Mouse (Mus musculus): ENCODE data around the gene Caln1. TPM values are rescaled to one million over a fixed set of nuclear protein-coding genes. Genes with fewer than 3 reads are reported as not detected.
A peak's percentile ranks its signal among the peaks of the same experiment; 100 is the strongest.

The Caln1 gene
- total and polyA plus RNA-seq, 2 experiments from 2014 or later, result 46.4 to 50.2 TPM

- no peak overlapping the region for H3K9ac ChIP-seq (replicated peaks; ENCODE audit: low read length, poor library complexity, severe bottlenecking)
- ATAC-seq (ENCODE audit: low FRiP score) (no peak), DNase-seq (ENCODE audit: low spot score) (no peak)
- H3K27me3 ChIP-seq (ENCODE audit: insufficient read depth, low read length), result no peaks in the 10 kb centered on the region
- WGBS, result 85% methylated on average over 3 of the region's 3 CpGs
- TF ChIP-seq CTCF (IDR thresholded peaks at IDR 0.05), result no peak
- no peaks in the 10 kb centered on the region for H3K9me3 ChIP-seq (ENCODE audit: low read length)
- H3K4me3 ChIP-seq (ENCODE audit: low read depth, low read length), result no peak overlapping the region
- no peaks in the 10 kb centered on the region for H3K36me3 ChIP-seq (ENCODE audit: insufficient read depth, low read length)
- no peaks in the 10 kb centered on the region for H3K4me1 ChIP-seq (ENCODE audit: insufficient read depth, low read length)
- no peak overlapping the region for H3K4me2 ChIP-seq (ENCODE audit: low read depth, low read length, poor library complexity, severe bottlenecking)
- H3K27ac ChIP-seq (ENCODE audit: low read depth, low read length), result no peak overlapping the region
Observed at GRCm38 (mm10) chr5:130563146-130563545, 193.9 kb downstream of the Caln1 start.

- no peak overlapping the region for H3K27ac ChIP-seq (ENCODE audit: low read depth, low read length)
Observed at GRCm38 (mm10) chr5:130566002-130566401, 196.7 kb downstream of the Caln1 start.

DNA sequence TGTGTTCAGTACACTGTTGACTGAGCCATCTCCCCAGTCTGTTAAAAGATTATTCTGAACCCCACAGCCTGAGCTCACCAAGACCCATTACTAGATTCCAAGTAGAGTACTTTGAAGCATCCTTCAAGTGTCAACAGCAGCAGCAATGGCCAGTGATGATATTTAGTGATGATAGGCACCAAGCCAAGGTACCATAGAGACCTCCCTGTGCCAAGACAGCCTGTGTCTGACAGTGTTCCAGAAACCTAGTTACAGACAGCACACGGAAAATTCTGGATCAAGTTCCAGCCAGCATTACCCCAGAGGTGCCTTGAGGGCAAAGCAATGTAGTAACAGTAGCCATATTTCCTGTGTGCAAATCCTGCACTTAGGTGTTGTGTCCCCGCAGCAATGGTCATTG lies 208.3 kb downstream of the Caln1 start:
- no peaks in the 10 kb centered on the region for H3K27me3 ChIP-seq (ENCODE audit: insufficient read depth, low read length)
- no peak overlapping the region for H3K9ac ChIP-seq (replicated peaks; ENCODE audit: low read length, poor library complexity, severe bottlenecking)
- no peak overlapping the region for H3K4me2 ChIP-seq (ENCODE audit: low read depth, low read length, poor library complexity, severe bottlenecking)
- H3K9me3 ChIP-seq (ENCODE audit: low read length), result no peaks in the 10 kb centered on the region
- no peaks in the 10 kb centered on the region for H3K4me1 ChIP-seq (ENCODE audit: insufficient read depth, low read length)
- ATAC-seq (ENCODE audit: low FRiP score), result no peak
- no peak overlapping the region for H3K27ac ChIP-seq (ENCODE audit: low read depth, low read length)
- no peak for TF ChIP-seq CTCF (IDR thresholded peaks at IDR 0.05)
- H3K4me3 ChIP-seq (ENCODE audit: low read depth, low read length), result no peak overlapping the region
- H3K36me3 ChIP-seq (ENCODE audit: insufficient read depth, low read length), result no peaks in the 10 kb centered on the region
- WGBS, result 78% methylated on average over 2 of the region's 2 CpGs
- DNase-seq (ENCODE audit: low spot score), result no peak

More at GRCm38 (mm10) chr5:130566002-130566401, 196.7 kb downstream of the Caln1 start:
- Histone ChIP-seq H3K4me3 (ENCODE audit: low read depth, low read length) (no peak overlapping the region), H3K27me3 (ENCODE audit: insufficient read depth, low read length) (no peaks in the 10 kb centered on the region), H3K9ac (replicated peaks; ENCODE audit: low read length, poor library complexity, severe bottlenecking) (no peak overlapping the region), H3K36me3 (ENCODE audit: insufficient read depth, low read length) (no peaks in the 10 kb centered on the region), H3K9me3 (ENCODE audit: low read length) (no peaks in the 10 kb centered on the region), H3K4me1 (ENCODE audit: insufficient read depth, low read length) (no peaks in the 10 kb centered on the region), H3K4me2 (ENCODE audit: low read depth, low read length, poor library complexity, severe bottlenecking) (no peak overlapping the region)
- WGBS, result 69% methylated on average over 3 of the region's 3 CpGs
- no peak for ATAC-seq (ENCODE audit: low FRiP score)
- DNase-seq (ENCODE audit: low spot score), result no peak
- no peak for TF ChIP-seq CTCF (IDR thresholded peaks at IDR 0.05)

- Histone ChIP-seq H3K27ac (ENCODE audit: low read depth, low read length) (no peak overlapping the region), H3K4me2 (ENCODE audit: low read depth, low read length, poor library complexity, severe bottlenecking) (no peak overlapping the region), H3K27me3 (ENCODE audit: insufficient read depth, low read length) (no peaks in the 10 kb centered on the region), H3K4me3 (ENCODE audit: low read depth, low read length) (no peak overlapping the region), H3K36me3 (ENCODE audit: insufficient read depth, low read length) (no peaks in the 10 kb centered on the region), H3K9ac (replicated peaks; ENCODE audit: low read length, poor library complexity, severe bottlenecking) (no peak overlapping the region), H3K4me1 (ENCODE audit: insufficient read depth, low read length) (no peaks in the 10 kb centered on the region), H3K9me3 (ENCODE audit: low read length) (no peaks in the 10 kb centered on the region)
- ATAC-seq (ENCODE audit: low FRiP score), result no peak
- DNase-seq (ENCODE audit: low spot score), result no peak
- 72% methylated on average over 3 of the region's 3 CpGs for WGBS
- no peak for TF ChIP-seq CTCF (IDR thresholded peaks at IDR 0.05)
Observed at GRCm38 (mm10) chr5:130584042-130584441, 214.8 kb downstream of the Caln1 start.

GRCm38 (mm10) chr5:130586257-130586656 lies 217.0 kb downstream of the Caln1 start:
- Histone ChIP-seq H3K27ac (ENCODE audit: low read depth, low read length) (no peak overlapping the region), H3K27me3 (ENCODE audit: insufficient read depth, low read length) (no peaks in the 10 kb centered on the region), H3K4me2 (ENCODE audit: low read depth, low read length, poor library complexity, severe bottlenecking) (no peak overlapping the region), H3K9me3 (ENCODE audit: low read length) (no peaks in the 10 kb centered on the region), H3K36me3 (ENCODE audit: insufficient read depth, low read length) (no peaks in the 10 kb centered on the region), H3K4me1 (ENCODE audit: insufficient read depth, low read length) (no peaks in the 10 kb centered on the region), H3K4me3 (ENCODE audit: low read depth, low read length) (no peak overlapping the region), H3K9ac (replicated peaks; ENCODE audit: low read length, poor library complexity, severe bottlenecking) (no peak overlapping the region)
- ATAC-seq (ENCODE audit: low FRiP score) (no peak), DNase-seq (ENCODE audit: low spot score) (no peak)
- WGBS, result 94% methylated on average over 4 of the region's 4 CpGs
- TF ChIP-seq CTCF (IDR thresholded peaks at IDR 0.05), result peak; percentile 17; the same call in 1 of the 2 replicates

DNA sequence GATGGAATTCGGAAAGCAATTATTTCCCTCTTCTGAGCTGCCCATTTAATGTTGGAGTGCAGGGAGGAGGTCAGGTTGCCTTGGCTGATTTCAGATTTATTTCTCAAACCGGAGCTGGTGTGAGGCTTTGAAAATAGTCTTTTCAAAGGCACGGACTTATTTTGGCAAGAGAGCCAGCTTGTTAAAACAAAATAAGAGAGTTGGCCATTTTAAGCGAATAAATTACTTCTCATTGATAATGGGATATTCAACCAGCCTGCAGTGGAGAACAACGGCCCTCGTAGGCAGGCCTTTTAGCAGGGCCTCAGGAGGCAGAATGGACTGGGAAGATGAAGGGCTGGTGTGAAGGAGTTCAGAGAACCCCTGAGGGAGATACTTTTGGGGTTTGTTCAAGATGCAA lies 227.3 kb downstream of the Caln1 start:
- Histone ChIP-seq H3K27ac (ENCODE audit: low read depth, low read length) (no peak overlapping the region), H3K4me3 (ENCODE audit: low read depth, low read length) (no peak overlapping the region), H3K4me2 (ENCODE audit: low read depth, low read length, poor library complexity, severe bottlenecking) (no peak overlapping the region), H3K27me3 (ENCODE audit: insufficient read depth, low read length) (no peaks in the 10 kb centered on the region), H3K36me3 (ENCODE audit: insufficient read depth, low read length) (no peaks in the 10 kb centered on the region), H3K9me3 (ENCODE audit: low read length) (no peaks in the 10 kb centered on the region), H3K9ac (replicated peaks; ENCODE audit: low read length, poor library complexity, severe bottlenecking) (no peak overlapping the region), H3K4me1 (ENCODE audit: insufficient read depth, low read length) (no peaks in the 10 kb centered on the region)
- ATAC-seq (ENCODE audit: low FRiP score), result no peak
- no peak for TF ChIP-seq CTCF (IDR thresholded peaks at IDR 0.05)
- 39% methylated on average over 6 of the region's 6 CpGs for WGBS
- DNase-seq (ENCODE audit: low spot score), result no peak
